Mouse (Mus musculus): Measurements from ENCODE around the gene Syt2. TPM values are rescaled to one million over a fixed set of nuclear protein-coding genes. Genes with fewer than 3 reads are reported as not detected.
A peak's percentile ranks its signal among the peaks of the same experiment; 100 is the strongest.

Syt2 gene
- 18.9 and 19.0 TPM in 2 replicates for total RNA-seq (2014; rRNA removed)
- polyA plus RNA-seq (2015; fragmentation: Nextera tagmentation; extraction: Ambion mirVana): 6.2 and 6.8 TPM in 2 replicates

DNA sequence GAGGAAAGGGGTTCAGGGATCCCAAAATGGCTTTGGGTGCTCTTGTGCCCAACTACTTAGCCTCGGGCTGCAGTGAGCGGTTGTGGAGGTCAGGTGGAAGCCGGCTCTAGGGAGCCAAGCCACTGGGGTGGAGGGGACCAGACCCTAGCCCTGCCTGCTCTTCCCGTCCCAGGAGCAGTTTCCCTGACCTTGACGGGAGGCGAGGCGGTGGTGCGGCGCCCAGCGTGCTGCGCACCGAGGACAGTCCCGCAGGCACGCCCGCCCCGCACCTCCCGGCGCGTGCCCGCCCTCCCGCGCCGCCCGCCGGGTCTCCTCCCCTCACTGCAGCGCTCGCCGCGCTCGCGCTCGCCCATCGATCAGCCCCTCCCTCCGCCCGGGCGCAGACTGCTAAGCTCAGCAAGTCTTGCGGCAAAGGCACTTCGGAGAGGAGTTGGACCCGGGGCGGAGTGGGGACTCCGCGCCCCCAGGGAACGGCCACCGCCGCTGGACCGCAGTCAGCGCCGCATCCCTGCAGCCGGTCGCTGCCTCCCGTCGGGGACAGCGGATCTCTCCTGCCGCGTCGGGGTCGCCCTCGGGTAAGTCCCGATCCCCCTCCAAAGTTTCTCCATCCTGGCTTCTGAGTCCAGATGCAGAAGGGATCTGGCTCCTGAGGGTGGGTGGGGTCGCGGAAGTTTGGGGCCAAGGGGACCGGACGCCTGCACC lies at the start of gene Syt2:
Syt2 (plus strand) TSS at position 417 of the 702 bp plus-strand sequence.
- peak within 1 kb of the TSS; percentile 48 for H3K9ac ChIP-seq (replicated peaks; ENCODE audit: low read length, poor library complexity, severe bottlenecking)
- H3K4me1 ChIP-seq (ENCODE audit: insufficient read depth, low read length): peaks cover 3% of the 10 kb centered on the region; the same call in 1 of the 2 replicates
- H3K4me3 ChIP-seq (ENCODE audit: low read depth, low read length): peak within 1 kb of the TSS; percentile 36
- under 1% methylated on average over 55 of the region's 63 CpGs for WGBS
- H3K36me3 ChIP-seq (ENCODE audit: insufficient read depth, low read length): no peaks in the 10 kb centered on the region
- no peaks in the 10 kb centered on the region for H3K9me3 ChIP-seq (ENCODE audit: low read length)
- peaks cover 34% of the 10 kb centered on the region for H3K27me3 ChIP-seq (ENCODE audit: insufficient read depth, low read length)
- DNase-seq (ENCODE audit: low spot score) (peak; percentile 40), ATAC-seq (ENCODE audit: low FRiP score) (0 out of 2 replicates have a peak, but pooled peaks have one; percentile 29)
- TF ChIP-seq CTCF (IDR thresholded peaks at IDR 0.05): no peak
- peak within 1 kb of the TSS; percentile 57 for H3K4me2 ChIP-seq (ENCODE audit: low read depth, low read length, poor library complexity, severe bottlenecking)
- no peak within 1 kb of the TSS for H3K27ac ChIP-seq (ENCODE audit: low read depth, low read length)

GRCm38 (mm10) chr1:134597339-134598054 lies 49.0 kb upstream of the Syt2 start:
- Histone ChIP-seq H3K4me3 (ENCODE audit: low read depth, low read length) (no peak overlapping the region), H3K27me3 (ENCODE audit: insufficient read depth, low read length) (no peaks in the 10 kb centered on the region), H3K36me3 (ENCODE audit: insufficient read depth, low read length) (peaks cover 45% of the 10 kb centered on the region), H3K9me3 (ENCODE audit: low read length) (no peaks in the 10 kb centered on the region), H3K9ac (replicated peaks; ENCODE audit: low read length, poor library complexity, severe bottlenecking) (no peak overlapping the region), H3K27ac (ENCODE audit: low read depth, low read length) (no peak overlapping the region), H3K4me1 (ENCODE audit: insufficient read depth, low read length) (no peaks in the 10 kb centered on the region), H3K4me2 (ENCODE audit: low read depth, low read length, poor library complexity, severe bottlenecking) (no peak overlapping the region)
- no peak for ATAC-seq (ENCODE audit: low FRiP score)
- no peak for TF ChIP-seq CTCF (IDR thresholded peaks at IDR 0.05)
- DNase-seq (ENCODE audit: low spot score): no peak
- WGBS: 92% methylated on average over 9 of the region's 9 CpGs

DNA sequence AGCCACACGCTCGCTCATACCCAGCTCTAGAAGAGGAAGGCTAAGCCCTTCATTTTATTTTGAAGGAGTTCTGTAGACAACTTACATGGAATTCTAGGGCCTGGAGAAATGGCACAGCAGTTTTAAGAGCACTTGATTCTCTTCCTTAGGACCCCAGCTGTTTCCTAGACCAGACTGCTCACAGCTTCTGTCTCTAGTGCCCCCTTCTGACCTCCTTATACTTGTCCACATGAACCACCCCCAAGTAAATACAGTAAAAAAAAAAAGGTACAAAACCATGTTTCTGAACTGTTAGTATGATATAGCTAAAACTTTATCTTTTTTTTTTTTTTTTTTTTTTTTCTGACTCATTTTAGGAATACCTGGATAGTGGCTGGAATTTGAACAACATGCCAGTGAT lies 42.4 kb upstream of the Syt2 start:
- Histone ChIP-seq H3K9me3 (ENCODE audit: low read length) (no peaks in the 10 kb centered on the region), H3K27me3 (ENCODE audit: insufficient read depth, low read length) (no peaks in the 10 kb centered on the region), H3K27ac (ENCODE audit: low read depth, low read length) (no peak overlapping the region), H3K4me2 (ENCODE audit: low read depth, low read length, poor library complexity, severe bottlenecking) (no peak overlapping the region), H3K9ac (replicated peaks; ENCODE audit: low read length, poor library complexity, severe bottlenecking) (no peak overlapping the region), H3K4me3 (ENCODE audit: low read depth, low read length) (no peak overlapping the region), H3K4me1 (ENCODE audit: insufficient read depth, low read length) (no peaks in the 10 kb centered on the region), H3K36me3 (ENCODE audit: insufficient read depth, low read length) (peaks cover 43% of the 10 kb centered on the region)
- 97% methylated on average over 2 of the region's 2 CpGs for WGBS
- no peak for DNase-seq (ENCODE audit: low spot score)
- no peak for ATAC-seq (ENCODE audit: low FRiP score)
- 0 out of 2 replicates have a peak, but pooled peaks have one; percentile 20 for TF ChIP-seq CTCF (IDR thresholded peaks at IDR 0.05)

- ATAC-seq (ENCODE audit: low FRiP score) (no peak), DNase-seq (ENCODE audit: low spot score) (no peak)
- H3K9me3 ChIP-seq (ENCODE audit: low read length): no peaks in the 10 kb centered on the region
- peaks cover 41% of the 10 kb centered on the region for H3K36me3 ChIP-seq (ENCODE audit: insufficient read depth, low read length)
- no peak overlapping the region for H3K4me2 ChIP-seq (ENCODE audit: low read depth, low read length, poor library complexity, severe bottlenecking)
- TF ChIP-seq CTCF (IDR thresholded peaks at IDR 0.05): no peak
- no peak overlapping the region for H3K9ac ChIP-seq (replicated peaks; ENCODE audit: low read length, poor library complexity, severe bottlenecking)
- WGBS: 95% methylated on average over 8 of the region's 8 CpGs
- no peaks in the 10 kb centered on the region for H3K4me1 ChIP-seq (ENCODE audit: insufficient read depth, low read length)
- no peaks in the 10 kb centered on the region for H3K27me3 ChIP-seq (ENCODE audit: insufficient read depth, low read length)
- H3K4me3 ChIP-seq (ENCODE audit: low read depth, low read length): no peak overlapping the region
- no peak overlapping the region for H3K27ac ChIP-seq (ENCODE audit: low read depth, low read length)
Observed at GRCm38 (mm10) chr1:134605670-134606069, 40.8 kb upstream of the Syt2 start.

- Histone ChIP-seq H3K9me3 (ENCODE audit: low read length) (no peaks in the 10 kb centered on the region), H3K36me3 (ENCODE audit: insufficient read depth, low read length) (peaks cover 34% of the 10 kb centered on the region), H3K4me2 (ENCODE audit: low read depth, low read length, poor library complexity, severe bottlenecking) (no peak overlapping the region), H3K27me3 (ENCODE audit: insufficient read depth, low read length) (no peaks in the 10 kb centered on the region), H3K27ac (ENCODE audit: low read depth, low read length) (no peak overlapping the region), H3K4me1 (ENCODE audit: insufficient read depth, low read length) (no peaks in the 10 kb centered on the region), H3K9ac (replicated peaks; ENCODE audit: low read length, poor library complexity, severe bottlenecking) (no peak overlapping the region), H3K4me3 (ENCODE audit: low read depth, low read length) (no peak overlapping the region)
- ATAC-seq (ENCODE audit: low FRiP score): no peak
- DNase-seq (ENCODE audit: low spot score): no peak
- no peak for TF ChIP-seq CTCF (IDR thresholded peaks at IDR 0.05)
- 97% methylated on average over 2 of the region's 2 CpGs for WGBS
Observed at GRCm38 (mm10) chr1:134606381-134606780, 40.1 kb upstream of the Syt2 start.

DNA sequence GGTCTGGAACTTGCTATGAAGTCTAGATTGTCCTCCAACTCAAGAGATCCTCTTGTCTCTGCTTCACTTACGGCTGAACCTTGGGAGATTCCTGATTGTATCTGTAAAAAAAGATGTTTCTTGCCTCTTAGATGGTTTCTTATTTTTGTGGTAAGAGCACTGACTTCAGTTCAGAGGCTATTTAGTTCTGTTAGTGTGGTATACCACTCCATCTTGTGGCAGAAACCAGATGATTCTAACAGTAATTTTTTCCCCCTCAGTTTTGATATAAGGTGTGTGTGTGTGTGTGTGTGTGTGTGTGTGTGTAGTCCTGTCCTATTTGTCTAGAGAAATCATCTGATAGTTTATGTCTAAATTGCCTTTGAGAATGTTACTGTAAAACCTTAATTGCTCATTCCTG lies 39.2 kb upstream of the Syt2 start:
- DNase-seq (ENCODE audit: low spot score) (peak; percentile 8), ATAC-seq (ENCODE audit: low FRiP score) (no peak)
- TF ChIP-seq CTCF (IDR thresholded peaks at IDR 0.05): peak; percentile 20; the same call in 1 of the 2 replicates
- no peaks in the 10 kb centered on the region for H3K27me3 ChIP-seq (ENCODE audit: insufficient read depth, low read length)
- H3K4me1 ChIP-seq (ENCODE audit: insufficient read depth, low read length): no peaks in the 10 kb centered on the region
- no peaks in the 10 kb centered on the region for H3K9me3 ChIP-seq (ENCODE audit: low read length)
- H3K4me3 ChIP-seq (ENCODE audit: low read depth, low read length): no peak overlapping the region
- no peak overlapping the region for H3K9ac ChIP-seq (replicated peaks; ENCODE audit: low read length, poor library complexity, severe bottlenecking)
- H3K36me3 ChIP-seq (ENCODE audit: insufficient read depth, low read length): peaks cover 28% of the 10 kb centered on the region
- WGBS: 92% methylated on average over 1 of the region's 1 CpGs
- no peak overlapping the region for H3K27ac ChIP-seq (ENCODE audit: low read depth, low read length)
- no peak overlapping the region for H3K4me2 ChIP-seq (ENCODE audit: low read depth, low read length, poor library complexity, severe bottlenecking)

All from midbrain, postnatal 0 days (tissue).